Mouse (Mus musculus) testis, adult 2 months (tissue): ENCODE data around the gene Polg2. TPM values are rescaled to one million over a fixed set of nuclear protein-coding genes. Genes with fewer than 3 reads are reported as not detected.
"Not testable (repeated sequence)": the region's sequence is repeated elsewhere in the genome, so short reads cannot be mapped to it uniquely, and the experiment has no call there.

Experiments
- H3K27ac ChIP-seq: fragments of 200-500 bp; 2 replicates; pipeline ENCODE4 v1.5.1; 2012; ENCODE audit warnings: low read depth, low read length; ENCODE audit not compliant: control insufficient read depth, insufficient read depth
- H3K27me3 ChIP-seq: fragments of 200-500 bp; 2 replicates; pipeline ENCODE4 v1.6.1; 2012; ENCODE audit warnings: mild to moderate bottlenecking, low read length, moderate library complexity; ENCODE audit not compliant: control insufficient read depth, insufficient read depth
- H3K36me3 ChIP-seq: fragments of 200-500 bp; 2 replicates; pipeline ENCODE4 v1.6.1; 2012; ENCODE audit warnings: mild to moderate bottlenecking, low read length; ENCODE audit not compliant: control insufficient read depth, insufficient read depth
- H3K4me1 ChIP-seq: fragments of 200-500 bp; 2 replicates; pipeline ENCODE4 v1.6.1; 2012; ENCODE audit warnings: low read length; ENCODE audit not compliant: control insufficient read depth, insufficient read depth
- H3K4me3 ChIP-seq: fragments of 200-500 bp; 2 replicates; pipeline ENCODE4 v1.5.1; 2012; ENCODE audit warnings: low read depth, mild to moderate bottlenecking, low read length, moderate library complexity, mixed read lengths; ENCODE audit not compliant: control insufficient read depth
- CTCF ChIP-seq: fragments of 200-500 bp; IDR thresholded peaks from 2 replicates; pipeline ENCODE4 v1.5.1; 2012; ENCODE audit warnings: low read depth, mild to moderate bottlenecking, inconsistent platforms, low read length, moderate library complexity; ENCODE audit not compliant: control insufficient read depth, insufficient read depth, insufficient replicate concordance
- POLR2A ChIP-seq: fragments of 200-500 bp; IDR thresholded peaks from 2 replicates; pipeline ENCODE4 v1.6.1; 2012; ENCODE audit warnings: low read depth, mild to moderate bottlenecking, inconsistent platforms, low read length, moderate library complexity; ENCODE audit not compliant: control insufficient read depth
- polyA plus RNA-seq: library from polyadenylated mRNA; depleted of rRNA; stranded (reverse); fragments of >200 nt; gene quantifications from 2 replicates; pipeline ENCODE4 v1.2.3, GENCODE M21; 2012

The Polg2 gene
- polyA plus RNA-seq, 1 experiment, result 2.8 TPM

- no peaks in the 10 kb centered on the region for H3K4me1 ChIP-seq
- peak within 1 kb of the TSS; percentile 98 for H3K4me3 ChIP-seq
- TF ChIP-seq CTCF (no peak; the same call in 1 of the 2 replicates), POLR2A (peak; percentile 92)
- H3K36me3 ChIP-seq, result peaks cover 20% of the 10 kb centered on the region
- peak within 1 kb of the TSS; percentile 100 for H3K27ac ChIP-seq
- H3K27me3 ChIP-seq, result no peaks in the 10 kb centered on the region
Observed at GRCm38 (mm10) chr11:106788775-106789459, 9.6 kb upstream of the Polg2 start, which contains the start of the genes Ddx5 and Cep95. Gene Ddx5, minus strand, starts transcription at chr11:106789185. Gene Cep95, plus strand, starts transcription at chr11:106789252.

GRCm38 (mm10) chr11:106788026-106788774 is 8.9 kb upstream of the Polg2 start:
- Histone ChIP-seq H3K27ac (peak overlapping the region; percentile 100), H3K4me1 (no peaks in the 10 kb centered on the region), H3K27me3 (no peaks in the 10 kb centered on the region), H3K4me3 (peak overlapping the region; percentile 98), H3K36me3 (peaks cover 20% of the 10 kb centered on the region)
- TF ChIP-seq POLR2A, result peak; percentile 100
- no peak for TF ChIP-seq CTCF

- peak; percentile 34; the same call in 1 of the 2 replicates for TF ChIP-seq POLR2A
- TF ChIP-seq CTCF, result no peak
- peak overlapping the region; percentile 98 for H3K4me3 ChIP-seq
- no peaks in the 10 kb centered on the region for H3K27me3 ChIP-seq
- no peaks in the 10 kb centered on the region for H3K4me1 ChIP-seq
- H3K36me3 ChIP-seq, result peaks cover 21% of the 10 kb centered on the region
- H3K27ac ChIP-seq, result peak overlapping the region; percentile 100
Observed at GRCm38 (mm10) chr11:106787131-106788025, 8.0 kb upstream of the Polg2 start.

GRCm38 (mm10) chr11:106785043-106785442 is 5.7 kb upstream of the Polg2 start:
- H3K36me3 ChIP-seq, result peaks cover 21% of the 10 kb centered on the region

GRCm38 (mm10) chr11:106784476-106784875 is 5.1 kb upstream of the Polg2 start:
- H3K36me3 ChIP-seq, result peaks cover 21% of the 10 kb centered on the region
- no peaks in the 10 kb centered on the region for H3K4me1 ChIP-seq
- no peaks in the 10 kb centered on the region for H3K27me3 ChIP-seq
- no peak overlapping the region for H3K4me3 ChIP-seq
- no peak overlapping the region for H3K27ac ChIP-seq
- TF ChIP-seq CTCF (no peak), POLR2A (no peak)

More at GRCm38 (mm10) chr11:106785043-106785442, 5.7 kb upstream of the Polg2 start:
- TF ChIP-seq POLR2A (no peak), CTCF (no peak)
- no peaks in the 10 kb centered on the region for H3K4me1 ChIP-seq
- no peak overlapping the region for H3K27ac ChIP-seq
- H3K4me3 ChIP-seq, result peak overlapping the region; percentile 22; the same call in 1 of the 2 replicates
- no peaks in the 10 kb centered on the region for H3K27me3 ChIP-seq

- H3K4me1 ChIP-seq, result peaks cover 4% of the 10 kb centered on the region; the same call in 1 of the 2 replicates
- TF ChIP-seq POLR2A, result no peak
- no peak for TF ChIP-seq CTCF
- H3K27me3 ChIP-seq, result no peaks in the 10 kb centered on the region
- peak overlapping the region; percentile 14; the same call in 1 of the 2 replicates for H3K4me3 ChIP-seq
- H3K36me3 ChIP-seq, result peaks cover 20% of the 10 kb centered on the region
- no peak overlapping the region; the same call in 1 of the 2 replicates for H3K27ac ChIP-seq
Observed at GRCm38 (mm10) chr11:106782841-106783764, 3.8 kb upstream of the Polg2 start.

GRCm38 (mm10) chr11:106782271-106782670 is 2.9 kb upstream of the Polg2 start:
- not testable (repeated sequence) for H3K4me3 ChIP-seq, H3K27ac ChIP-seq, H3K4me1 ChIP-seq, H3K27me3 ChIP-seq
- peaks cover 11% of the 10 kb centered on the region for H3K36me3 ChIP-seq
